Mouse (Mus musculus) adrenal gland, adult 2 months (tissue): ENCODE results near the gene Mtss1l. TPM values are rescaled to one million over a fixed set of nuclear protein-coding genes. Genes with fewer than 3 reads are reported as not detected.
A peak's percentile ranks its signal among the peaks of the same experiment; 100 is the strongest.

Experiments
- DNase-seq: peaks from one replicate; pipeline ENCODE4 v3.0.0; 2021
- polyA plus RNA-seq: library from polyadenylated mRNA; depleted of rRNA; stranded (reverse); fragments of >200 nt; gene quantifications from 2 replicates; pipeline ENCODE4 v1.2.3, GENCODE M21; 2012
- total RNA-seq, 2 experiments: library from RNA; stranded (reverse); gene quantifications; 2 replicates each; pipeline ENCODE4 v1.2.3; 2021

The Mtss1l gene
- total and polyA plus RNA-seq, 3 experiments: 20.2 to 71.3 (median 20.6) TPM

DNA sequence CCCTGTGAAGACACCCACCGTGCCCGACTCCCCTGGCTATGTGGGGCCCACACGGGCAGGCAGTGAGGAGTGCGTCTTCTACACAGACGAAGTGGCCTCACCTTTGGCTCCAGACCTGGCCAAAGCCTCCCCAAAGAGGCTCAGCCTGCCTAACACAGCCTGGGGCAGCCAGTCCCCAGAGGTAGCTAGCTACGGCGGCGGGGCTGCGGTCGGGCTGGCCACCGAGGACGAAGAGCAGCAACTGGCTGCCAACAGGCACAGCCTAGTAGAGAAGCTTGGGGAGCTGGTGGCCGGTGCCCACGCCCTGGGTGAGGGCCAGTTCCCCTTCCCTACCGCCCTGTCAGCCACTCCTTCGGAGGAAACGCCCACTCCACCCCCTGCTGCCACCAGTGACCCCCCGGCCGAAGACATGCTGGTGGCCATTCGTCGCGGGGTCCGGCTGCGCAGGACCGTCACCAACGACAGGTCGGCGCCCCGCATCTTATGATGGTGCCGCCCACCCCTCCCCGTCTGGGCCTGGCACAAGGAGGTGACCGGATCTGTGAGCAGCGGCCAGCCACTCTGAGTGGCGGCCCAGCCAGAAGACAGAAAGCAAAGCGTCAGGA lies 17.4 kb downstream of the Mtss1l start:
- no peak for DNase-seq

DNA sequence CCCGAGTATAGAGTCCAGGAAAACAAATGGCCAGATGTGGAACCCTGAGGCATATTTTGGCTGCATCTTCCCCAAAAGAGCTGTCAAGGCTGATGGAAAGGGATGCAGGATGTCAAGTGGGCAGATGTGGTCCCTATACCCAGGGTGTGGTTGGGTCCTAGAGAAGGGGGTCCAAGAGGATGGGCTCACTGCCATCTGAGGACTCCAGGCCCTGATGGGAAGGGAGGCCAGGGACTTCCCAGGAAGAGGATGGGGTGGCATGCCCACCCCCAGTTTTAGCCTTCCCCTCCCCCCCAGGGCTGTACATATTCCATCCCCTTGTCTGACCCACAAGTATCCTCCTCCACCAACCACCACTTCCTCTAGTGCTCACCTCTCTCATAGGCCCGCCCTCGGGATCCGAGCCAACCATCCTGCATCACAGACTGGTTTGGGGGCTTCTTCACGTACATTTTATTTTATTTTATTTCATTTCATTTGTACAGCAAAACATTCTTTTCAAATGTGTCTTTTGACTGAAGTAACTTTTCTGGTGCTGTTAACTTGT lies 19.4 kb downstream of the Mtss1l start:
- DNase-seq: no peak

DNA sequence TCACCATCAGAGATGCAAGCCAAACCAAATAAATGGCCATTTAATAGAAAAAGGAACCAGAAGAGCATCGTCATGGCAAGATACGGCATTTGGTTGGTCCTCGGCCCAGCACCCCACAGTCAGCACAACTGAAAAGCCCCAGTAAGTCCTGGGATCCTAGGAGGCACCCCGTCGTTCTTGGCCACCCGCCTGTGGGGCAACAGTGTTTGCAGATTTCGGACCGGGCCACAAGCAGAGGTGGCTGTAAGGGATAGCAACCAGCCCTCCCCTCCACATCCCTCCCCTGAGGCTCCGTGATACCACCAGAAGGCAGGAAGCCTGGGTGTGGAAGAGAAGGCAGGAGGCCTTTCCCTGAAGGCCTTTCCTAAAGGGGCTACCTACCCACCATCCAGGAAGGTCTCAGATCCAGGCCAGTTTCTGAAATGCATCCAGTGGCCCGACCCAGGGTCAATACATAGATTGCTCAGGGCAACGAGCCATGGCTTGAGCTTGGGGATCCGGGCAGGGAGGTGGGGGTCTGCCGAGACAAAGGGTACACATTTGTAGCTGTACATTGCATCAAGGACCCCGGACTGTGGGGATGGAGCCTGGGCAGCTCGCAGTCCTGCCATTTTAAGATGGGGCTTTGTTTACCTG lies 20.7 kb downstream of the Mtss1l start:
- no peak for DNase-seq

DNA sequence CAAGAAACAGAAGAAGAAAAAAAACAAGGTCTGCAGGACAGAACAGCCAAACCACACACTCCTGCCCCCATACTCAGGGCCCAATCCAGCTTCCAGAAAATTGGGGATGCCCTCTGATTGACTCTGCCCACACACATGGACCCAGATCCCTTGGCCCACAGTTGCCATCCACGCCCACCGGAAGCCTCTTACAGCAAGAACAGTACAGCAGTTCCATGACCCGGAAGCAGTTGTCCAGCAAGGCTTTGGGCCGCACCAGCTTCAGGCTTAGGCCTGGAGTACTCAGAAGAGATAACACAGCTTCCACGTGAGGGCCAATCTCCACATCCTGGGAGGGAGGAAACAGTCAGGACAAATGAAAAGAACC lies 21.2 kb downstream of the Mtss1l start:
- DNase-seq: no peak

DNA sequence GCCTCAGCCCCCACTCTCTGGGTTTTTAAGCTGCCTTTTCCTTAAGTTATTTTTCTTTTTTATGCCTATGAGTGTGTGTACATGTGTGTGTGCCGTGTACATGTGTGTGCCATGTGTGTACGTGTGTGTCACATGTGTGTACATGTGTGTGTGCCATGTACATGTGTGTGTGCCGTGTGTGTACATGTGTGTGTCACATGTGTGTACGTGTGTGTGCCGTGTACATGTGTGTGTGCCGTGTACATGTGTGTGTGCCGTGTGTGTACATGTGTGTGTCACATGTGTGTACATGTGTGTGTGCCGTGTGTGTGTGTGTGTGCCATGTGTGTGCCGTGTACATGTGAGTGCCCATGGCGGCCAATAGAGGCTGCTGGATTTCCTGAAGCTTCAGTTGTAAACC lies 23.9 kb downstream of the Mtss1l start:
- no peak for DNase-seq

DNA sequence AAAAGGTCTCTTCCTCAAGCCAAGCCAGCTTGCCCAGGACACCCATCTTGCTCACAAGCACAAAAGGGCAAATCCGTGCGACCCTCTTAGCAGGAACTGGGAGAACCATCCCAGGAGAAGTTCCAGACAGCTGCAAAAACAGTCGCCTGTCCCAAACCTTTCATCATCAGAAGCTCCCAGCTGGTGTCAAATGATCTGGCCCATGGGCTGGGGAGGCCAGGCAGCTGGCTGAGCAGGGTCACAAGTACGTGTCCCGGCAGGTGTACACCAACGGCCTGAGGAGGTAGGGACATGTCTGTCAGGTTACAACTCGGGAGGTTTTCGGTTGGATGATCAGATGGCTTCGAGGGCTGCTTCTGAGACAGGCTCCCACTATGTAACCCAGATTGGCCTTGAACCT lies 25.4 kb downstream of the Mtss1l start:
- no peak for DNase-seq

DNA sequence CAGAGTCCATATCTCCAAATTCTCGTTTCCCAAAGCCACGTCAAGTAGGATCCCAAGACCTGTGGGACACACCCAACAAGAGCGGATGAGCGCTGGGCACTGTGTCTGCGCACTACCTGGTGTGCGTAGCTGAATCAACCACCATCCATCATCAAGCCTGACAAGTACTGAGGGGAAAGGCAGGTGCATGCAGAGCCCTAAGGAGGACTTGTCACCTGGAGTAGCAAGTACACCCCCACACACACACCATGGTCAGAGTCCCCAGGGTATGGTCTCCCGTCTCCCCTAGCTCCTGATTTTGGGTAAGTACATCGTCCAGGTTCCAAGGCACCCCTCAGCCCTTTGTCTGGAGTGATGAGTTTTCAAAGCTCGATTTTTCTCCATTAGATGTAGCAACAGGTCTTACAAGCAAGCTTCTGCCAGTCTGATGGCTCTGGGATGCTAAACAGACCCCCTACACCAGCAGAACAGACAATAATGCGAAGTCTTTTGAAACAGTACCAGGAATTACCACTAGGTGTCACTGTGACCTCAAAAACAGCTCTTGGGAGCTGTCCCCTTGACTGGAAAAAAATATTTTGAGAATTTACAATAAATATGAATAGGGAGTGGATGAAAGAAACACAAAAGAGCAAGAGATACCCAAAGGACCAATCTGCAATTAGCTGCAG lies 28.4 kb downstream of the Mtss1l start:
- no peak for DNase-seq

DNA sequence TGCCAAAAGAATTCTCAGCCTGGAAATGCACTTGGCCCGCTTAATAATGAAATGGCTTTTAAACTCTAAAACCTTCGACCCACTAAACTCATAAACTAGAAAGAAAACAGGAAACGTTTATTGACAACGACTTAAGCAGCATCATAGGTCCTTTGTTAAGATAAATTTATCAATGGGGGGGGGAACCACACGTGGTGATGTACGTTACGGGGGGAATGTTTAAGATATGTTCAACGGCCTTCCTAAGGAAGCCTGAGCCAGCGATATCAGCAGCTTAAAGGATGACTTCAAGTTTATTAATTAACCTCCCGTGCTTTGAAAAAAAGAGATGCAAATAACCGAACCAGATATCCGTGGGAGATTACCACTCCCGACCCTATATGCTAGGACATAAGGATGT lies 29.0 kb downstream of the Mtss1l start:
- no peak for DNase-seq

DNA sequence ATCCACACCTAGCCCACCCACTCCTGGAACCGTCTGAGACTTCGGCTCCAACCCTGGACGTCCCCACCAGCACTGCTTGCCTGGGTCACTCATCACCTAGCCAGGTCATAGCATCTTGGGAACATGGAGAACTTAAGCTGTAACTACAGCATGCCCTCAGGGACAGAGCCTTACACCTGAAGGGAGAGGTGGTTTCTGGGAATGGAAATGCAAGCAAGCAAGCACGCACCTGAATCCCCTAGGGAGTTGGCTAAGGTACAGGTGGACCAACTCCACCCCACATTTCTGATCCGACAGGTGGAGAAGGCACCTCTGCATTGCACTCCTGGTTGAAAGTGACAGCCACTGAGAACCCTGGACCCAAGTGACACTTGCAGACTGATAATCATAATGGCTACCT lies 30.2 kb downstream of the Mtss1l start:
- no peak for DNase-seq

DNA sequence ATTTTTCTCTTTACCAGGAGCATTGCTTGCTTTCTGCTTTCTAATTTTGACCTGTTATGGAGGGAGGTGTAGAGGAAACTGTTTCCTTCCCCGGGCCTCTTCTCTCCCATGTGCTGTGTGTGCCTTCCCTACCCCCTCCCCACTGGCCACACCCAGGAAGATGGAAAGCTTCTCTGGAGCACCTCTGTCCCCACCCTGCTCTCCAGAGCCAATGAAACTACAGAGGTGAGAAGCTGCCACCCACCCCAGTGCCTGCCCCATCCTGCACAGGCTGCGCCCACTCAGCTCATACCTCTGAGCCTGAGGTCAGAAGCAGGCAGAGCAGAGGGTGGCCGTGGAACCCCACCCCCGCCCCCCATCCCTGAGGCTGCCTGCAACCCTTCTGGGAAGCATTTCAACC lies 33.4 kb downstream of the Mtss1l start:
- no peak for DNase-seq

DNA sequence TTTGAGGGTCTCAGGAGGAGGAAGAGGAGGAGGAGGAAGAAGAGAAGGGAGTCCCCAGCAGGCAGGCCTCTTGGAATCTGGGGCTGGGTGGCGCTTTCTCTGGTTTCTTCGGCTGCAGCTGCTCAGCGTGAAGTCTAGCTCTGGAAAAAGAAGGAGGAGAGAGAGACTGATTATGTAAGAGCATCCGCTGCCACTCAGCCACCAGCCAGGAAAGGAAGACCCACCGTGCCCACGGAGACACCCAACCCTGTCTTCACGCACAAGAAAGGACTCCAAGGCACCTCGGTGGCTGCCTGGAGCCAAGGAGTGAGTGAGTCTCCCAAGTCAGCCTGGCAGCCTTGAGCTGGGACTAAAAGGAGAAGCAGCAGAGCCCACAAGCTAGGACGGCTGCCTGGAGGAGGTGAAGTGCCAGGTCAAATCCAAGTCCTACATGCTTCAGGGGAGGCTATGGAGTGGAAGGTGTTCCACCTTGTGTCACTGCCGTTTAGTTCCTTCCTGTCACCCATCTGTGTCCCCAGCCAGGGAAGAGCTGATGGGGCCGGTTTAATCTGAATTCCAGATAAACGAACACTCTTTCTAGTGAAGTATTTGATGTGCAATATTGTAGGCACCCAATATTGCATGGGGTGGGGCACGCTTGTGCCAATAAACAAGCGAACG lies 34.4 kb downstream of the Mtss1l start:
- no peak for DNase-seq

DNA sequence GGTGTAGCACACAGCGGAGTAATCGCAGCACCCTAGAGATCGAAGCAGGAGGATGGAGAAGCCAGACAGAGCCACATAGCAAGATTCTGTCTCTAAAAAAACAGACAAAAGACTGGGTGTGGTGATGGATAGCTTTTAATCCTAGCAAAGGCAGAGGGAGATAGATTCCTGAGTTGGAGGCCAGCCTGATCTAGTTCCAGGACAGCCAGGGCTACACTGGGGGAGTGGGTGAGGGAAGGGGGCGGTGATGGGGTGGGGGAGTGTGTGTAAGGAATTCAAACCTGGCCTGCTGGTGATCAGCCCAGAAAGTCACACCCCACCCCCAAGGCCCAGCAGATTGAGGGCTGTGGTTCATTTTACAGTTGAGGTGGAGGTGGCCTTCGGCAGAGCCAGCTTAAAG lies 34.9 kb downstream of the Mtss1l start:
- DNase-seq: no peak

DNA sequence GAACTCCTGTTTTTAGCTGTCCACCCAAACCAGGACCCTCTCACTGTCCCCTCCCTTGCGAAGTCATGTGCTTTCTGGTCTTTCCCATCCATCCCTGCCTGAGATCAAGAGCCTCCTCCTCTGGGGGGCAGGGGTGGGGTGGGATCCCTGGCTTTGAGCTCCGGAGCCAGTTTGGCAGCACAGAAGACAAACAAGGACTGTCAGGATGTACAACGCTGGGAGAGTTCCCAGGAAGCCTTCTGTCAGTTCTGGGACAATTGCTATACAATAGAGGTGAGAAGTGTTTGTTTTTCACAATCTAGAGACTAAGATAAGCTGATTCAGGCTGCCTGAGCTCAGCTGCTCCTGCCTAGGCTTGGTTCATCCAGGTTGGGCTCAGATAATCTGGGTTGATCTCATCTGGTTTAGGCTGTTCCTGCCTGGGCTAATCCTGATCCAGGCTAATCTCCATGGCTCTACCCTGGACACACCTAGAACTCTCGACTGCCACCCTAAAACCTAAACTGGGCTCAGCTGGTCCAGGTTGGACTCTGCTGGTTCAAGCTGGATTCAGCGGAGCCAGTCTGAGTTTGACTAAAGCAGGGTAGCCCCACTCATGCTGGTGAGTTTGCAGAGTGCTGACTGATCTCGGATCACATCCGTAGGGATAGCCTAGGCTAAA lies 39.1 kb downstream of the Mtss1l start:
- no peak for DNase-seq

DNA sequence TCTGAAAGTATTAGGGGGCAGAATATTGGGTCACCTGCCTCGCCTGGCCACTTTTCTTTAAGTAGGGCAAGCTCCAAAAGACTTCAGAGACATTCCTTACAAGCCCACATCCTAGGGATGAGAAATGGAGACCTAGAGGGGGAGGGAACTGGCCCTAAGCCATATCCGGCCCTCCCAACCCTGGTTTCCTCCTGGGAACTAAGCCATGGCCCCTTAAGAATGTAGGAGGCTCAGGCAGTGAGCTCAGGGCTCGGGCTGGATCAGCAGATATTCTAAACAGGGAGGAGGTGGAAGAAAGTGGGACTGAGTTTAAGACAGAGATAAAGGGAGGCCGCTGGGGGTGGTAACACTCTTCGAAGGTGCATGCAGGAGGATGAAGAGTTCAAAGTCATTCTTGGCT lies 39.9 kb downstream of the Mtss1l start:
- peak; percentile 70 for DNase-seq

DNA sequence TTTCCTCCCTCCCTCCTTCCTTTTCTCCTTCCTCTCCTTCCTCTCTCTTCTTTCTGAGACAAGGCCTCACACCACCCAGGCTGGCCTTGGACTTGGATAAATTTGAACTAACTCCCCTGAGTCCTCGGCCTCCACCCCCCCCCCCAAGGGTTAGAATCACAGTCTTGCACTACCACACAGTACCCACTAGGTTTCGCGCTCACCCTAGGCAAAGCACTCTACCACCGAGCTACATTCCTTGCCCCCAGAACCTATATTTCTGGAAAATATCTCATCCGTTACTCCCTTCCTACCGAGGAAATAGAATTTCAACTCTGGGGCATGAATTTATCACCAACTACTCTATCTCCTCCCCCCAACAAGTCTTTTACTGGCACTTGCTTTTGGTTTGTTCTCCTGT lies 40.7 kb downstream of the Mtss1l start:
- DNase-seq: peak; percentile 33

DNA sequence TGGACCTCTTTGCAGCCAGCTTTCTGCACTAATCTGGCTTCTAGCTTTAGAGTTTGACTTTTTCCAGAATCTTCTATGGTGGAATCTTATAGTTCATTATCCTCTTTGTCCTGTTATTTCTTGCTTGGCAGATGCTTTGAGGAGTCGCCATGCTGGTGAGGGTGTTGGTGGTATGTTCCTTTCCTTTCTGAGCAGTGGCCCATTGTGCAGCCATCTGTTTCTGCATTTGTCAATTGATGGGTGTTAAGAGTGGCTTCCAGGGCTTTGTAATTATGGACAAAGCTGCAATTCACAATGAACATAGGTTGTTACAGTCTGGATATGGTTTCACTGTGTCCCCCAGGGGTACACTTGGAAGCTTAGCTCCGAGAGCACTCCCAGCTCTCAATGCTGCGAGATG lies 43.4 kb downstream of the Mtss1l start:
- DNase-seq: no peak

DNA sequence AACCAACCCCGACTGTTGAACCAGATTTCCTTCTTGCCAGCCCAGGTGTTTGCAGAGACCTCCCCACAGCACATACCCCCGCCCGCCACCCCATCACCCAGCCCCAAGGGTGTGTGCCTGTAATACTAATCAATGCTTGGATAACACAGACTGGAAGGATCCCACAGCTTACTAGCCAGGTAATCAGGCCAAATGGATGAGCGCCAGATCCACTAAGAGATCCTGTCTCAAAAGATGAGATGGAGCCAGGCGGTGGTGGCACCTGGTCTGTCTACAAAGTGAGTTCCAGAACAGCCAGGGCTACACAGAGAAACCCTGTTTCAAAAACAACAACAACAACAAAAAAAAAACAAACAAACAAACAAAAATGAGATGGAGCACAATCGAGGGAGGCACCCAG lies 46.0 kb downstream of the Mtss1l start:
- DNase-seq: no peak

DNA sequence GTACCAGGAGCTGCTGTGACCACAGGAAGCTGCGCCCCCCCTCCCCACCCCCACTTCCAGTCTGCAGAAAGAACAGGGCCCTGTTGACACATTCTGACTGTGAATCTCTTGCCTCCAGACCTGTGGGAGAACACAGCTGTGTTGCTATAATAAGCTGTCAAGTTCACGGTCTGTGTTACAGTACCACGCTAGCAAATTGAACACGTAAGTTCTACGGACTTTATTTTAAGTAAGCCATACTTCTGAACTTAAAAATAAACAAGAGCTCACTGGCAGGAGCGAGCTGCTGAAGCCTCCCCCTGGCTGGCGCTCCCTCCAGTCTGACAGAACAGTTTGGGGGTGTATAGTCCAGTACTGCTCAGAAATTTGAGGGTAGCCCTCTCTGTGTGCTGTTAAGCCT lies 51.2 kb downstream of the Mtss1l start:
- no peak for DNase-seq

DNA sequence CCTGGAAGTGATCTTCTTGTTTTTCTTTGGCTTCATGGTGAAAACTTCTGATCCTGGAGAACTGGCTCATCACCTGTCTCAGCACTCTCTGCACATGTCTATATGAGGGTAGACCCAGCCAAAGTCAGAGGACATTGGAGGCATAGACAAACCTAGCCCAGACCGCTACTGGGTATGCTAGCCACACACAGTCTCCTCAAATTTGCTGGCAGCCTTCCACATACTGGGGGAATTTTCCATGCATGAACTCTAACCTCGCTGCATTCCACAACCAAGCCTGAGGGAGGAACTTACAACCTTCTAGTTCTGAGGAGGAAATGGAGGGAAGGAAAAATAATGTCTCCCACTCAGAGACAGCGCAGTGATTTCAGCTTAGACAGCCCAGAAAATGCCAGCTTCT lies 52.8 kb downstream of the Mtss1l start:
- no peak for DNase-seq

DNA sequence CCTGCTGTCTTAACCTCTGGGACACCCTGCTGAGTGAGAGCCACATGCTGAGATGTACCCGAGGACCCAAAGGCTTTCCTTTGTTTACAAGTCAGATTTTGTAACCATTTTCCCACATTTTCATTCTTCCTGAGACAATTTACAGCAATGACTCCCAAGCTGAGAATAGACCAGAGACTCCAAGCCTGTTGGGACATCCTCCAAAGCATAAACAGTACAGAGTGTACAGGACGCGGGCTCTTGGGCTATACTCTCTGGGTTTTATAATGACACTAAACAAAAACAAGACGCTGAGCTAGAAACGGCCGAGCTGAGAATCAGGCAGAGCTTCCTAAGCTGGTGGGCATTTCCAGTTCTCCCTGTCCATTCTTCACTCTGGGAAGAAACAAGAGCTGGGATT lies 53.4 kb downstream of the Mtss1l start:
- DNase-seq: no peak

DNA sequence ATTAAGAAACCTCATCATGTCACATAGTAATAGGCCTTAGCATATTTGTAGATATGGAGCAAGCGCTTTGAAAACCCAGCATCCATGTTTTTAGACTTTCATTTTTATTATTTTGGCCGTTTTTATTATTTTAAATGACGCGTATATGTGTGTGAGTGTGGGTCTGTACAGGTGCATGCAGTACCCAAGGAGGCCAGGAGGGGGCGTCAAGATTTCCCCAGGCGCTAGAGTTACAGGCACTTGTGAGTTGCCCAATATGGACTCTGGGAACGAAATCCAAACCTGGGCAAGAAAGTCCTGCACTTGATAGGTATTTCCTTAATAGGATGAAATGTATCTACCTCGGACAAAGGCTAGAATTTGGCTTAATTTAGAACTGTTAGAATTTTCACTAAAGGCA lies 54.0 kb downstream of the Mtss1l start:
- no peak for DNase-seq

DNA sequence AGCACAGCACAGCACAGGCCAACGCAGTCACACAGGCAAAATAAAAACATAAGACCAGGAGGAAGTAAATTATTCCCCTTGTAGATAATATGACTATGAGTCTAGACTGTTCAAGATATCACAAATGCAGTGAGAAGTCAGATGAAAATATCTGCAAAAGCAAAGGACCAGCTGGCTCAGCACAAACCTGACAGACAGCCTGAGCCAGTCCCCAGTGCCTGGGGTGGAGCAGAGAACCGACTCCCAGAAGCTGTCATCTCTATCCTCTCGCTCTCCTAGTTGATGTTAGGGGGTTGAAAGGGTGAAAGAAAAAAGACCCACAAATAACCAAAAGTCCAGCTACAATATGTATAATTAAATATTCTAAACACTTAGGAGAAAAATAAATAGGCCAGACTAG lies 54.4 kb downstream of the Mtss1l start:
- no peak for DNase-seq

DNA sequence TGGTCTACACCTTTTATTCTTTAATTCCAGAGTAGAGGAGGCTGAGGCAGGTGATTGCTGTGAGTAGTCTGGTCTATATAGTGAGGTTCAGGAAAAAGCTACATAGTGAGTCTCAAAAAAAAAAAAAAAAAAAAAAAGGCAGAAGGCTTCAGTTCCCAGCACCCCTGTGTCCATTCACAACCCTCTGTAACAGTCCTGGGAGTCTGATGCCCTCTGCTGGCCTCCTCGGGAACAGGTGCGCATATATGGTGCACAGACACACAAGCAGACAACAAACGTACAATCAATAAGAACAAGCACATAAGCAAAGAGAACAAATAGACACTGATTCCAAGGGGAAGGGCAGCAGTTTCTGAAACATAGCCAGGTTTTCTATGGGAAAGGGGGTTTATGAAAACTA lies 55.1 kb downstream of the Mtss1l start:
- no peak for DNase-seq
